Mouse (Mus musculus) T-helper 17 cell (primary cell): Measurements from ENCODE around the gene Tbc1d22a.
"Not testable (repeated sequence)": the region's sequence is repeated elsewhere in the genome, so short reads cannot be mapped to it uniquely, and the experiment has no call there.

ENCODE experiments used
- in situ Hi-C, 2 experiments: fragments of 300-600 bp; cut with MboI, MseI; formaldehyde crosslinking; loops; 1 replicate in 1 of 2; 2 replicates in 1 of 2; pipeline ENCODE4 v1.15.1; 2025; ENCODE audit warnings: high pct_unique_total_duplicates in 2 of 2

The Tbc1d22a gene

DNA sequence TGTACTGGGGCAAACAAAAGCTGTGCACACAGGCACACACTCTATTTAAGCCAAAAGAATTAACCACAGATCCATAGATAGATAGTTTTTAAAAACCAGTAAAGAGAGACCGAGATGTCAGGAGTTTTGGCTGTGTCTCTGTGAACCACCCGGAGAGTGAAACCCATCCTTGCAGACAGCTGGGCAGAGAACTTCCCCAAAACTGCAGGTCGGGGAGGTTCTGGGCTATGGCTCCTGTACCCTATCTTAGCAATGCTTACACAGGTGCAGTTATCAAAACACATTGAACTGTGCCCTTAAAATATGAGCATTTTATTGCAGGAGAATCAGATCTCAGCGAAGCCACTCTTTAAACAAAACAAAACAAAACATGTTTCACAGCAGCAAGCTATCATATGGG, 33.8 kb upstream of the Tbc1d22a start:
- in situ Hi-C loops: no loop called here

DNA sequence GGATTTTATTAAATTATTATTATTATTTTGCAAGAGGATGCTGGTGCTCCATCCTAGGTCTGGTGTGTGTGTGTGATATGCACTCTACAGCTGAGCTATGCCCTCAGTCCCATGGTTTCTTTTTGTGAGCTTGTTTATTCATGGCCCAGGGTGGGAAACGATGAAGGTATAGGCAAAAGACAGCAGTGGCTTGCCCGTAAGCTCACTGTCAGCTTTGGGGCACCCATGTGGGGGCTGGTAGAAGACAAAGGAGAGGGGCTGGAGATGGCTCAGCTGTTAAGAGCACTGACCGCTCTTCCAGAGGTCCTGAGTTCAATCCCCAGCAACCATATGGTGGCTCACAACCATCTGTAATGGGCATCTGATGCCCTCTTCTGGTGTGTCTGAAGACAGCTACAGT, 32.9 kb upstream of the Tbc1d22a start:
- in situ Hi-C loops: not testable (repeated sequence)

DNA sequence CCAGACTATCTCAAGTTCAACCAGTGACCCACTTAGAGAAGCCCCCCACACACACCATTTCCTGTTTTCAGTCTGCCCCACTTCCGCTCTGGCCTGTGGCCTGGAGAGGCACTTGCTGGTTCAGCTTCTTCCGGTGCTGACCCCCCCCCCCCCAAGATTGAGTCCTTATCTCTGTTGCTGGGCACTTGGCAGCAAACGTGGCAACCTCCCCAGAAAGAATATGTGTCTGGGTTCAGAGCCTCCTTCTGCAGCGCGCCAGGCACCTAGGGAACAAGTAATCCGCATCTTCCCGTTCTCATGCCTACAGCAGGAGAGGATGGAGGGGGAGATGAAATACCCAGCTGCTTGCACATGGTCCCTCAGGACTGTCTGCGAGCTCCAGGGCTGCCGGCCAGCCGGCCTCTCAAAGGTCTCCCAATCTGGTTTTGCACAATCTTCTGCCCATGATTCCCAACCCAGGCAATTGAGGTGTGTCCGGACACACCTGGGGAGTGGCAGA, 32.3 kb upstream of the Tbc1d22a start:
- in situ Hi-C loops: no loop called here

DNA sequence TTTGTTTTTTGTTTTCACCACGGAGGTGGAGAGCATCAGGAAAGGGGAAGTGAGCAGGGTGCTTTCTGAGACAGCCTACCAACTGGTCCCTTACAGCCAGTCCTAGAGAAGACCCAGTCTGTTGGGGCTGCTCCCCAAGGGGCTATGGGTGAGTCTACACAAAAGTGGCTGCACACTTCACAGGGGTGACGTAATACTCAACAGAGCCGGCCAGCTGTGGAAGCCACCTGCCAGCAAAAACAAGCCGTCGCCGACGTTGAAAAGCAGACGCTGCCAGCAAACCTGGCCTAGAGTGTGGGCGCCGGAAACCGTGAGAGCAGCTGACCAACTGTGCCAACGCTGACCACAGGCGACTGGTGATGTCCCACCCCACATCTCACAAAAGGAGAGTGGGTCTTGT, 31.6 kb upstream of the Tbc1d22a start:
- in situ Hi-C loops: no loop called here

DNA sequence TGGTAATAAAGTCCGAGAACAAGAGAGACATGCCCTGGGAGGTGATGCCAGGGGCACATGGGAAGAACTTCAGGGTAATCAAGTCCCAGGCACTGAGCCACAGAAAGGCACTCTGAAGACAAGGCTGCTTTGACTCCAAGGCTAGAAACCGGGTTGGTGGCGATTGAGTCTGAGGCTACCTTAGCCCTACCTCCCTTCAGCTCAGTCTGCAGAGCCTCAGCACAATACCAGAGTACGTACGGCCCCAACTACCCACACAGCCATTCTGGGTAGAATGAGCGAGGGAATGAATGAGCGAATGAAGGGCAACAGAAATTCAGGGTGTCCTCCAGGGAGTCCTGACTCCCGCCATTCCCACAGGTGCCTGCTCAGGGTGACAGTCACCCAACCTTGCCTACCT, 30.8 kb upstream of the Tbc1d22a start:
- in situ Hi-C loops: no loop called here

- in situ Hi-C loops: no loop called here
Measured at GRCm38 (mm10) chr15:86184071-86184470, 30.2 kb upstream of the Tbc1d22a start.

DNA sequence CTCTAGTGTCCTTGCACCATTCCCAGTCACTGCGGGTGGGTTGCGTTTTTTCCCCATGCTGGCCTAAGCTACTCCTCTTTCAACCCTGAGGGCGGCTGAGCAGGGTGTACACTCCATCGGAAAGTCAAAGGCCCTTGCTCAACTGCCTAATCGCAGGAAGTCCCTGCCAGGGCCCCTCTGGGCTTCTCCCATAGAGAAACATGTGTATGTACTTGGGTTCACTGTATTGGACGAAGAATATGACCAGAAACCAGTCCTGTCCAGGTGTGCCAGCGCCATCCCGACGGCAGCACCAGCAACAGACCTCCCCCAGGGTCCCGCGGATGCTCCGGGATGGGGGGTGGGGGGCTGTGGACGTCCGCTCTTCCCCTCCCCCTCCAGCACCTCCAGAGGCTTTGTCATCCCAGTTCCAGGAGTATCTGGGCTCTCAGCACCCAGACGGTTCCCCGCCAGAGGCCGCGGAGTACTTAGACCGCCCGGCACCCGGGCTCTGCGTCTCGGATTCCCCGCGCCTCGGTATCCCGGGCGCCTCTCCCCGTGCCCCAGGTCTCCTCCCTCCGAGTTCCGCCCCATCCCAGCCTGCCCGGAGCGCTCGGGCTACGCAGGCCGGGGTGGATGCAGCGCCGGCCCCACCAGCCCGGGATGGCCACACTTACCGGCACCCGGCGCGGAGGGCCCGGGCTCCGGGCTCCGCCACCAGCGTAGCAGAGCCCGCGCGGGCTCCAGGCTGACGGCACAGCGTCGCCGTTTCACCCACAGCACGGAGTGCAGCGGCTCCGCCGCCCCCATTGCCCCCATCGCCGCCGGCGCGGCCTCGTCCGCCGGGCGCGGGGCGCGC, 29.2 kb upstream of the Tbc1d22a start:
- in situ Hi-C loops: no loop called here

DNA sequence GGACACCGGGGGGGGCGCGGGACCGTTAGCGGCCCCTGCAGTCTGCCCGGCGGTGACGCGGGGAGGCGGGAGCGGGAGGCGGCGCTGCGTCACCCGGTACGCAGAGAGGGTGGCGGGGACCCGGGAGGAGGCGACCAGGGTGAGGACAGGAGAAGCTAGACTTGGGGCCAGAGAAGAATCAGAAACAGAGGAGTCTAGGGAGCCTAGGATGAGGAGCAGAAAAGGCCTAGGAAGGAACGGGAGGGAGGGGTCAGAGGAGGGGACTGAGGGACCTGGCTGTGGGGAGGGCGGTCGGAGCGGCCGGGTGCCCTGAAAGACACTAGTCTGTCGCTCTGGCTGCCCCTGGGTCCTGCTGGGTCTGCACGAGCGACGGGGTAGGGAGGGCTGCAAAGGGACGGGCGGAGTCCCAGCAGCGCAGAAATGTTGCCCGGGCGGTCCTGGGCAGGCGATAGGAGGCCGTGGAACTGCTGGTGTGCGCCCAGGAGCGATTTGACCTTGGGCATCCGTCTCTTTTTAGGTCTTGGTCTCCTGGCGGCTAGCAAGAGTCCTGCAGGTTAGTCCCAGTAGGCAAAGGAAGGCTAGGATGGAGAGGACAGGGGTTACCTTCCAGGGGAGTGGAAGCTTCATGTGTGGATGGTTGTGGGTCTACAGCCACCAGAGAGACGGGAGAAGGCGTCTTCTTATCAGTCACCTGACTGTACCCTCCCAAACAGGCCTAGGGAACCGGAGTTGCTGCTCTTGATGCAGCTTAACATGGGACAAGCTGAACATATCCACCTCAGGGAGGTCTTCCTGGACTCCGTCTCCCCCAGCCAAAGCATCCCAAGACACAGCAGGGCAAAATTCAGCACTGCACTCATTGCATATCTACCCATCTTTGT, 28.3 kb upstream of the Tbc1d22a start, which contains the start of gene Cerk:
Gene Cerk, minus strand, starts transcription at position 453 of the 881 bp plus-strand sequence.
- in situ Hi-C loops: no loop called here

- in situ Hi-C loops: no loop called here
Measured at GRCm38 (mm10) chr15:86186686-86187085, 27.6 kb upstream of the Tbc1d22a start.

DNA sequence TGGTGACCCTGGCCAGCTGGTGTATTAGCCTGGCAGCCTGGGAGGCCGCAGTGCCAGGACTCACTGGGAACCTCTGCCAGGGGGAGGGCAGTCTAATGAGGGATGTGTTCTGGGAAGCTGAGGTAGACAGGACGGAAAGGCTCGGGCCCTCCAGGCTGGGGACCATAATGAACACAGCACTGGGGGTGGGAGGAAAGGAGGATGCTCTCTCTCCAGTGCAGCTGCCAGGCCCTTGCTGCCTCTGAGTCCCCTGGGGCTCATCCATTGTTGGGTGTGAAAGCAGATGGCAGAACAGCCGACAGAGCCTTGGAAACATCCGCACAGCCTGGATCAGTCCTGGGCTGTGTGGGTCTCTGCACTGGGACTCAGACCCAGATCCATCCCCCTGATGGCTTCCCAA, 26.1 kb upstream of the Tbc1d22a start:
- in situ Hi-C loops: no loop called here

GRCm38 (mm10) chr15:86188746-86189470, 25.4 kb upstream of the Tbc1d22a start:
- in situ Hi-C loops: no loop called here

GRCm38 (mm10) chr15:86190387-86190786, 23.9 kb upstream of the Tbc1d22a start:
- in situ Hi-C loops: no loop called here

DNA sequence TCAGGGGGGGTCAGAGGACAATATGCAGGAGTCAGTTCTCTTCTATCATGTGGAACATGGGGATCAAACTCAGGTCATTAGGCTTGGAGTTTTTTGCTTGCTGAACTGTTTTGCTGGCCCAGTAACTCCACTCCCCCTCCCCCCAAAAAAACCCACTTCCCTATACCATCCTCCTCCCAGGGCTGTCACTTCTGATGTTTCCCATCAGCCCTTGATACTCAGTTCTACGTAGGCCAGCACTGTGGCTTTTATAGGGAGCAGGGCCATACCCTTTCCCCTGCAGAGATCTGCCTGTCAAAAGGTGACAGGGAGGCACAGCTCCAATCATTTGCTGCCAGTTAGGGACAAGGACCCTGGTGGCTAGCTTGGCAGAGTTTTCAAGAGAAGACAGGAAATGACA, 22.8 kb upstream of the Tbc1d22a start:
- in situ Hi-C loops: no loop called here

- in situ Hi-C loops: no loop called here
Measured at GRCm38 (mm10) chr15:86191933-86192332, 22.3 kb upstream of the Tbc1d22a start.

DNA sequence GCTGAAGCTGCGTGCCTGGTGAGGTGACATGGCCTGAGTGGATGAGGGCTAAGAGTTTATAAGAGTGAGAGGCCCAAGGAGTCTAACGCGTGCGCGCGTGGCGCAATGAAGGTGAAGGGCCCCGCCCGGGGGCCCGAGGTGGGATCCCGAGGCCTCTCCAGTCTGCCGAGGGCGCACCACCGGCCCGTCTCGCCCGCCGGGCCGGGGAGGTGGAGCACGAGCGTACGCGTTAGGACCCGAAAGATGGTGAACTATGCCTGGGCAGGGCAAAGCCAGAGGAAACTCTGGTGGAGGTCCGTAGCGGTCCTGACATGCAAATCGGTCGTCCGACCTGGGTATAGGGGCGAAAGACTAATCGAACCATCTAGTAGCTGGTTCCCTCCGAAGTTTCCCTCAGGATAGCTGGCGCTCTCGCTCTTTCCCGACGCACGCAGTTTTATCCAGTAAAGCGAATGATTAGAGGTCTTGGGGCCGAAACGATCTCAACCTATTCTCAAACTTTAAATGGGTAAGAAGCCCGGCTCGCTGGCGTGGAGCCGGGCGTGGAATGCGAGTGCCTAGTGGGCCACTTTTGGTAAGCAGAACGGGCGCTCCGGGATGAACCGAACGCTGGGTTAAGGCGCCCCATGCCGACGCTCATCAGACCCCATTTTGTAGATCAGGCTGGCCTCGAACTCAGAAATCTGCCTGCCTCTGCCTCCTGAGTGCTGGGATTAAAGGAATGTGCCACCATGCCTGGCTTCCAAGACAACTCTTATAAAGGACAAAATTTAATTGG, 19.4 kb upstream of the Tbc1d22a start:
- in situ Hi-C loops: not testable (repeated sequence)

DNA sequence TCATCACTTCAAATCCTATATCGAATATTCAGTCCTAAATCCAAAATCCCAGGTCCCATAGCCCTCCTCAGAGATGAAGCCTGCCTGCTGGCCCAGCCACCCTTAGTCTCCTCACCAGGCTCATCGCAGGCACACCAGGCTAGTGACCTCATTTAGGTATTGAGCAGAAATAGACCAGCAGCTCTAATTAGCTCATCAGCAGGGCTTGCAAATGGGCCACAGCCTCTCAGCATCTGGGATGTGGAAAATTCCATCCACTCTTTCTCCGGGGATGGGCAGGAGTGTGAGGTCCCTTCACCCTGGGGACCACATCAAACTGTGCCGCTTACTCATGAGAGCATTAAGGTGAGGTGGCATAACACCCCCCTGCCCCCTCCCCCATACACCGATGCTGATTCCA, 15.2 kb upstream of the Tbc1d22a start:
- in situ Hi-C loops: no loop called here

GRCm38 (mm10) chr15:86199482-86199881, 14.8 kb upstream of the Tbc1d22a start:
- in situ Hi-C loops: no loop called here

DNA sequence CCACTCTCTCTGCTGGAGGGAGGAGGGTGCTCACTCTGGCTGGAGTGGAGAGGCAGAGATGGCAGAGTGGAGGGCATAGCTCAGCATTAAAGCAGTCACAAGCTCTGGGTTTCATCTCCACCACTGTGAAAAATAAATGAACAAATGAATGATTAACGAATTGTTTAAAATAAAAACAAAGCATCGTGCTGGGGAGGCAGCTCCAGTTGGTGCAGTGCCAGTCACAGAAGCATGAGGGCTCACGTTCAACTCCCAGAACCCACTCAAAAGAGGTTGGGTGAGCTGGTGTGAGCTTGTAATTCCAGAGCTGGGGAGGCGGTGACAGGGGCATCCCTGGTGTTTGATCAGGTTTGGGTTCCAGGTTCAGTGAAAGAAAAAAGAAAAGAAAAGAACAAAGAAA, 14.1 kb upstream of the Tbc1d22a start:
- in situ Hi-C loops: loop anchor here in 1 of 2 experiments (5.0 kb wide), 1 partner anchor 33 kb away; no protein-coding TSS in a partner anchor

DNA sequence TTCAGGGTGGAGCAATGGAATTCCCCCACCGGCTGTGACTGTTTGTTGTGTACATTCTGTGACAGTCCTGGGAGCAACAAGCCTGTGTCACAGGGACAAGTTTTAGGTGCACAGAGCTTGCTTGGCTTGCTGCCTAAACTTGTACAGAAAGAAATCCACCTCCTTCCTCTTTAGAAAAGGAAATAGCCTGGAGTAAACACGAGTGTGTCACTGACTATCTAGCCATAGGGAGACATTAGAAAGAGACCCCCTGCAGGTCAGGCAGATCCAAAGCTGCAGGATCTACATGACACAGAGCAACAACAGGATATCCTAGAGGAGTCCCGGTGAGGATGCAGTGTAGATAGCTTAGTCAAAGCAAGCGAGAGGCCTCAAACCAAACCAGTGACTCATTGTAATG, 13.2 kb upstream of the Tbc1d22a start:
- in situ Hi-C loops: loop anchor here in 1 of 2 experiments (5.0 kb wide), 1 partner anchor 34 kb away; no protein-coding TSS in a partner anchor

DNA sequence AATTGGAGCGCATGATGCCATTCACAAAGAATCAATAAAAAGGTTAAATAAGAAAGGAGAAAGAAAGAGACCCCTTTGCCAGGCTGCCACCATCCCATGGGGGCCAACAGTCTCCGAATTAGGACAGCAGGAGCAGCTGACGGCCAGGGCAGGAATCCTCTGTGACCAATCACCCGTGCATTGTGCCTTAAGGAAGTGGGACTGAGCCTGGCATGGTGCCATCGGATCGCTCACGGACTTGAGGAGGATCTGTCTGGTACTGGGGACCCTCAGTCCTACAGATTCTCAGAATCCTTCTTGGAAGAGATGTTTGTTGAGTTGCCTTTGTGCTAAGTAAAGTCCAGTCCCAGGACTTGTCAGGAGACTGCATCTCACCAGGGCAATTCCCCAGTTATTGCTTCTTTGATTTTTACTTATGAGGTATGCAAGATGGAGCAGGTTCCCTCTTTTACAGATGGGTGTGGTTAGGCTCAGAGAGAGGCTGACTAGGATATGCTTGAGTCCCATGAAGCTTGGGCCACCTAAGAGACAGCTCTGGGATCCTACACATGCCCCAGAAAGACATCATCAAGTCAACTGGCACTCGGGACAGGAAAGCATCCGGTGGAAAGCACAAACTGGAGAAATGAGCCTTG, 12.4 kb upstream of the Tbc1d22a start:
- in situ Hi-C loops: loop anchor here in 1 of 2 experiments (5.0 kb wide), 1 partner anchor 35 kb away; no protein-coding TSS in a partner anchor
